Mouse (Mus musculus) heart, adult 2 months (tissue): ENCODE measurements around the gene Evpl.

Experiments used
- CTCF ChIP-seq: fragments of 200-600 bp; IDR thresholded peaks from 2 replicates; pipeline ENCODE4 v1.8.1; 2022; ENCODE audit warnings: antibody characterized with exemption, mild to moderate bottlenecking, moderate library complexity
- EP300 ChIP-seq: fragments of 200-500 bp; IDR thresholded peaks from 2 replicates; pipeline ENCODE4 v1.6.1; 2011; ENCODE audit warnings: low read depth, low read length, control low read depth; ENCODE audit not compliant: insufficient read depth

DNA sequence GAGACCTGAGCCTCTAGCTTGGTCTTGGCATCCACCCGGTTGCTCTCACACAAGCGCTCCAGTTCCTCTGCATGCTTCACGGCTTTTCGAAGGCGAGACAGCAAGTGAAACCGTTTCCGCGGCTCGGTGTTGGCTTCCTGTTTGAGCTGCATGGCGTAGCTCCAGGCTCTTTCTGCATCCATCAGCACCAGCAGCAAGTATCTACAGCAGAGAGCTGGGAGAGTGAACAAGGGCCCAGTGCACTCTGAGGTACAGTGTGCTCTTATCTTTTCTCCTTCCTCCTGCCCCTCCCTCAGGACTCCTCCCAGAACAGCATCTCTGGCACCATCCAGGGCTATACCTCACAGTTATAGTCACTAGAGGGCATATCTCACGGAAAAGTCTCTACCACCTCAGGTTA lies 27.5 kb upstream of the Evpl start:
- TF ChIP-seq CTCF (no peak), EP300 (no peak)
